Mouse (Mus musculus) liver, postnatal 0 days (tissue): ENCODE data around the gene Pkhd1. TPM values are rescaled to one million over a fixed set of nuclear protein-coding genes. Genes with fewer than 3 reads are reported as not detected.
A peak's percentile ranks its signal among the peaks of the same experiment; 100 is the strongest.

ENCODE experiments used
- ATAC-seq: fragments of 200-750 bp; cut with Nextera tagmentation; 2 replicates; pipeline ENCODE4 v1.8.0; 2017; ENCODE audit warnings: mild to moderate bottlenecking, moderate library complexity
- DNase-seq: peaks from one replicate; pipeline ENCODE4 v3.0.0-alpha.2; 2016
- H3K27ac ChIP-seq: fragments of 300-500 bp; sonication (generic); 2 replicates; pipeline ENCODE4 v1.5.1; 2014; ENCODE audit warnings: antibody characterized with exemption, moderate library complexity, mild to moderate bottlenecking, low read depth
- H3K27me3 ChIP-seq: fragments of 300-500 bp; sonication (generic); 2 replicates; pipeline ENCODE4 v1.6.1; 2014; ENCODE audit warnings: low read length, control low read depth, mixed read lengths; ENCODE audit not compliant: insufficient read depth
- H3K36me3 ChIP-seq: fragments of 300-500 bp; sonication (generic); replicated peaks from 2 replicates; pipeline ENCODE4 v1.6.1; 2014; ENCODE audit warnings: mild to moderate bottlenecking, control low read depth, low read length, moderate library complexity, mixed read lengths; ENCODE audit not compliant: insufficient read depth
- H3K4me1 ChIP-seq: fragments of 300-500 bp; sonication (generic); 2 replicates; pipeline ENCODE4 v1.6.1; 2014; ENCODE audit warnings: antibody characterized with exemption, mild to moderate bottlenecking, control low read depth; ENCODE audit not compliant: insufficient read depth
- H3K4me2 ChIP-seq: fragments of 300-500 bp; sonication (generic); 2 replicates; pipeline ENCODE4 v1.6.1; 2014; ENCODE audit warnings: low read depth, mild to moderate bottlenecking, low read length, moderate library complexity, mixed read lengths
- H3K4me3 ChIP-seq: fragments of 300-500 bp; sonication (generic); 2 replicates; pipeline ENCODE4 v1.5.1; 2014; ENCODE audit warnings: low read depth, low read length
- H3K9ac ChIP-seq: fragments of 300-500 bp; sonication (generic); replicated peaks from 2 replicates; pipeline ENCODE4 v1.6.1; 2014; ENCODE audit warnings: mild to moderate bottlenecking, moderate library complexity
- H3K9me3 ChIP-seq: fragments of 300-500 bp; sonication (generic); 2 replicates; pipeline ENCODE4 v1.6.1; 2016; ENCODE audit warnings: mild to moderate bottlenecking, control low read depth, low read length, mixed read lengths
- CTCF ChIP-seq: sonication (generic); IDR thresholded peaks from 2 replicates; pipeline ENCODE4 v1.5.1; 2016; ENCODE audit warnings: antibody characterized with exemption, low read depth
- EP300 ChIP-seq: IDR thresholded peaks from 2 replicates; pipeline ENCODE4 v1.6.1; 2016; ENCODE audit warnings: antibody characterized with exemption, low read depth, mild to moderate bottlenecking
- WGBS: fragments of 180-500 bp; shearing (Covaris S2); extraction: QIAGEN DNeasy Blood & Tissue Kit; methylation state at CpG from one replicate; pipeline ENCODE4 v1.1.7; 2014; ENCODE audit not compliant: insufficient replicate concordance; 5-methylcytosine and 5-hydroxymethylcytosine counted together
- polyA plus RNA-seq: library from polyadenylated mRNA; unstranded; fragments of >200 nt; fragmentation: Nextera tagmentation; extraction: Ambion mirVana; gene quantifications from 2 replicates; pipeline ENCODE4 v1.2.1, GENCODE M21; 2015

The Pkhd1 gene
- polyA plus RNA-seq, 1 experiment from 2014 or later: 0.58 TPM

DNA sequence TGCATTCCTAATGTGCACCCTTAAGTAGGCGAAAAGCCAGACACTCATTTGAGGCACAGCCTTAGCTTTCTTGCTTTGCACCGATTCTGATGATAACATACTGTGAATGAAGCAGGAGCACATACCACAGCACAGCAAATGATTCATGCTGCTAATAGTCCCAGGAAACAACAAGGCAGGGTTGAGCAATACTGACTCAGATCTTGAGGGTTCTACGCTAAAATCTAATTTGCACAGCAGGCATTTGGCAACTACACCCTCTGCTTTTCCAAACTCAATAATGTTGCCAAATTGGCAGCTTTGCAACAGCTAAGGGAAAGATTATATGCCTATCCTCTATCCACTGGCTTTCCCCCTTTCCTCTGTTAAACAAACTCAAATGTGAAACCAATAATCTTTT is 548.1 kb downstream of the Pkhd1 start:
- H3K9me3 ChIP-seq: no peaks in the 10 kb centered on the region
- TF ChIP-seq CTCF: no peak
- TF ChIP-seq EP300: no peak
- DNase-seq: no peak

DNA sequence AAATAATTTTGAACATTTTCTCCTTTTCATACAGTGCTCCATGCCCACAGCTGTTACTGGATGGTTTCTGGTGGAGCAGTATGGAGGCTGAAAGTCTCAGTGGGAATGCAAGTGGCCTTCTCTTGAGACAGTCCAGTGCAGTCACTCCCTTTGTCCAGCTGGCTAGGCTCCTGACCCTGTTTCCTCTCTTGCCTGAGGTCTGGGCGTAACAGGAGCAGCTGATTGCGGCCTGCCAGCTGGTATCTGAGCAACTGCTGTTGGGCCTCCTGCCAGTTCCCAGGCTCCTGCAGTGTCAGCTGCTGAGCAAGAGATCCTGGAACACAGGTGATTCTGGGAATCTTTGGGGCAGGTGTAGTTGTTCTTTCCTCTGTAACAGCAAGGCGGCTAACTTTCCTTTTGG is 559.6 kb downstream of the Pkhd1 start:
- ATAC-seq (no peak), DNase-seq (peak; percentile 15)
- 78% methylated on average over 3 of the region's 3 CpGs for WGBS
- Histone ChIP-seq H3K9me3 (no peaks in the 10 kb centered on the region), H3K36me3 (no peaks in the 10 kb centered on the region), H3K4me1 (no peaks in the 10 kb centered on the region), H3K27me3 (no peaks in the 10 kb centered on the region), H3K4me2 (no peak overlapping the region), H3K27ac (no peak overlapping the region), H3K4me3 (no peak overlapping the region), H3K9ac (no peak overlapping the region)
- no peak for TF ChIP-seq EP300
- TF ChIP-seq CTCF: no peak

More for the DNA sequence above, 548.1 kb downstream of the Pkhd1 start:
- H3K9ac ChIP-seq: no peak overlapping the region
- 60% methylated on average over 3 of the region's 3 CpGs for WGBS
- H3K4me1 ChIP-seq: no peaks in the 10 kb centered on the region
- H3K27me3 ChIP-seq: no peaks in the 10 kb centered on the region
- H3K27ac ChIP-seq: no peak overlapping the region
- no peak overlapping the region for H3K4me2 ChIP-seq
- no peak for ATAC-seq
- no peaks in the 10 kb centered on the region for H3K36me3 ChIP-seq
- no peak overlapping the region for H3K4me3 ChIP-seq

DNA sequence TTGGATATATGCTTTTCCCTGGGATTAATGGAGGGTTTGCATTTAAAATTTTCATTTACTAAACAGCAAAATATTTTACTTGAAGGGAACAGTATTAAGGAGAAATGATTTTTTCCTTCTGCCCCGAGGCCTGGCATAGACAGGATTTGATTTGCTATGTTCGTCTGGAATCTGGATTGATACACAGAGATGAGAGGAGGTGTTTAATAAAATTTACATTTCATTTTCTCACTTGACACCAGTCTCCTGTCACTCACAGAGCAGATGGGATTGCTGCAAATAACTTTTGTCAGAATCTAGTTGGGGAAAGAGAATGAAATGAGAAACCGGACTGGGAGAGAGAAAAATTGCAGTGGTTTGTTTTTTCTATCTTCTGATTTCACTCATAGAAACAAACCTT is 578.5 kb downstream of the Pkhd1 start:
- TF ChIP-seq EP300: no peak
- no peak for TF ChIP-seq CTCF

DNA sequence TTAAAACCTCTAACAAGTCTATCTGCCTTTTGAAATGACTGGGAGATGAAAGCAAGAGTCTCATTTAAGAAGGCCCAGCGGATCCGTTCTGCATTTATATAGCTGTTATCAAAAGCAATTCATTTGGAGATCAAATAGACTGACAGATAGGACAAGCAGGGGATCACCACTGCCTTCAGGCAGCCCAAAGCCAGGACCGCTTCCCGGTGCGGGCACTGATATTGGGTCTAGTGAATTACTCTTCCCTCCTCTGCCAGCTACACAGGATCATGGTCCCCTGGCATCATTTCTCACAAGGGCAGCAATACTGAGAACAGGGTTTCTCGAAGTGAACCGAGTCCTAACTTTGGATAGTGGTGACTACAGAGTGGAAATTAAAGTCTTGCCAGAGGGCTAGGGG is 582.6 kb downstream of the Pkhd1 start:
- H3K9me3 ChIP-seq: no peaks in the 10 kb centered on the region
- H3K27me3 ChIP-seq: no peaks in the 10 kb centered on the region
- 69% methylated on average over 7 of the region's 7 CpGs for WGBS
- H3K4me2 ChIP-seq: no peak overlapping the region
- H3K36me3 ChIP-seq: no peaks in the 10 kb centered on the region
- TF ChIP-seq CTCF: no peak
- no peak for TF ChIP-seq EP300
- no peak overlapping the region for H3K27ac ChIP-seq
- H3K4me3 ChIP-seq: no peak overlapping the region
- ATAC-seq (no peak), DNase-seq (no peak)
- H3K9ac ChIP-seq: no peak overlapping the region
- no peaks in the 10 kb centered on the region for H3K4me1 ChIP-seq

More for the DNA sequence above, 578.5 kb downstream of the Pkhd1 start:
- Histone ChIP-seq H3K9me3 (no peaks in the 10 kb centered on the region), H3K9ac (no peak overlapping the region), H3K36me3 (no peaks in the 10 kb centered on the region), H3K27ac (no peak overlapping the region), H3K4me2 (no peak overlapping the region), H3K4me3 (no peak overlapping the region), H3K27me3 (no peaks in the 10 kb centered on the region), H3K4me1 (no peaks in the 10 kb centered on the region)
- ATAC-seq: no peak
- DNase-seq: no peak
- WGBS: 76% methylated on average over 3 of the region's 3 CpGs

DNA sequence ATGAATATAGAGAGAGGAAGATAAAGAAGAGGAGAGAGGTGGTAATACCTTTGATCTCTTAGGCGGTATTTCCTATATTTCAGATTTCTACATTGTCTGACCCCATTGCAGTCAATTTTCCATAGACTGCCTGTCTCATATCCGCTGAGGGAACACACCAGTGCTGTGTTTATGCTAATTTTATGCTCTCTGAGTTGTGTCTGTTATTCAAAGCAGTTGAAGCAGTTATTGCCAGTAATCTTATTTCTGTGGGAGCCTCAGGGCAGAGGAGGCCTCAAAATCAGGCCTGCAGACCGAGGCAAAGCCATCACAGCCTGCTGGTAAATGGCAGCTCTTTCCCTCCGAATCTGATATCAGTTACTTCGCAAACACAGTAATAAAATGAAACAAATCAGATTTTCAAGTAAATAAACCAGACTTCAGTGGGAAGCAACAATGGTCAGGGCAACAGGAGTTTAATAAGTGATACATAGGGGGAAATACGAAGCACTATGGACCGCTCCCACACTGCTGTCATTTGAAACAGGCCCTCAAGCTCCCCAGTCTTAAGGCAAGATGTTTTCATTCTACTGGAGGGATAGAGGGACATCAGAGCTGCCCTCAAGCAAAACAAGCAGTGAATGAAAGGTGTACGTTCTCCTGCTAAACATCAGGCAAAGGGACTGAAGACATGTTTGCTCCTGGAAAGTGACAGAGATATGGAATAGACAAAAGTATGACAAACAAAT is 599.5 kb downstream of the Pkhd1 start:
- TF ChIP-seq EP300 (no peak), CTCF (no peak)
- Histone ChIP-seq H3K4me1 (no peaks in the 10 kb centered on the region), H3K9me3 (no peaks in the 10 kb centered on the region), H3K27me3 (no peaks in the 10 kb centered on the region), H3K36me3 (no peaks in the 10 kb centered on the region), H3K27ac (no peak overlapping the region), H3K4me3 (no peak overlapping the region), H3K4me2 (no peak overlapping the region), H3K9ac (no peak overlapping the region)
- DNase-seq: no peak
- ATAC-seq: no peak
- 73% methylated on average over 8 of the region's 8 CpGs for WGBS

DNA sequence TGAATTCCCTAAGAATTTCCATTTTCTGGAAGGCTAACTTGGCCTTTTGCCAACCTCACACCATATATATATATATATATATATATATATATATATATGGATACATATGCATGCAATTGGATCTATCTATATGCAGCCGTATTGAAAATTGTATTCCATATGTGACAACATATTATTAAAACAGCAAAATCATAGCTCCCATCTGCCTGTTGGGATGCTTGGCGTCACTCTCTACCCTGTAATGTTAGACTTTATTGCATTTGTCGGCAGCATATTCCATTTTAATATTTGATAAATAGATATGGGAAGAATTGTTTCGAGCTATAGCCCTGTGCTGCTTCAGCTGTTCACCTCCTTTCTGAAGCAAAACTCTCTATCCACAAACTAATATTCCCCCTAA is 600.2 kb downstream of the Pkhd1 start:
- H3K27ac ChIP-seq: no peak overlapping the region
- no peaks in the 10 kb centered on the region for H3K36me3 ChIP-seq
- H3K27me3 ChIP-seq: no peaks in the 10 kb centered on the region
- no peaks in the 10 kb centered on the region for H3K9me3 ChIP-seq
- 82% methylated on average over 4 of the region's 4 CpGs for WGBS
- DNase-seq (no peak), ATAC-seq (no peak)
- no peak overlapping the region for H3K9ac ChIP-seq
- H3K4me3 ChIP-seq: no peak overlapping the region
- no peak for TF ChIP-seq EP300
- TF ChIP-seq CTCF: no peak
- no peak overlapping the region for H3K4me2 ChIP-seq
- no peaks in the 10 kb centered on the region for H3K4me1 ChIP-seq

Other genes with a start within 250 kb of the Pkhd1 start
- not detected in 2 replicates for gene Il17a, start 112.8 kb upstream of the Pkhd1 start, polyA plus RNA-seq
- not detected in 2 replicates for gene Il17f, start 172.6 kb upstream of the Pkhd1 start, polyA plus RNA-seq
- gene Mcm3, start 202.2 kb upstream of the Pkhd1 start, polyA plus RNA-seq: 46.9 and 55.3 TPM in 2 replicates